Mouse (Mus musculus) retina, postnatal 7 days (tissue): ENCODE measurements around the gene Wdr59.
A peak's percentile ranks its signal among the peaks of the same experiment; 100 is the strongest.

Source experiments
- DNase-seq: peaks from one replicate; pipeline ENCODE4 v3.0.0-alpha.2; 2012; ENCODE audit warnings: low read depth, low spot score

The Wdr59 gene

GRCm38 (mm10) chr8:111521713-111522429, at the start of gene Wdr59:
TSS of gene Wdr59 (minus strand) at chr8:111522092.
- DNase-seq: peak; percentile 97

- DNase-seq: no peak
These were observed 49.8 kb upstream of the Wdr59 start for GRCm38 (mm10) chr8:111571661-111572060.

DNA sequence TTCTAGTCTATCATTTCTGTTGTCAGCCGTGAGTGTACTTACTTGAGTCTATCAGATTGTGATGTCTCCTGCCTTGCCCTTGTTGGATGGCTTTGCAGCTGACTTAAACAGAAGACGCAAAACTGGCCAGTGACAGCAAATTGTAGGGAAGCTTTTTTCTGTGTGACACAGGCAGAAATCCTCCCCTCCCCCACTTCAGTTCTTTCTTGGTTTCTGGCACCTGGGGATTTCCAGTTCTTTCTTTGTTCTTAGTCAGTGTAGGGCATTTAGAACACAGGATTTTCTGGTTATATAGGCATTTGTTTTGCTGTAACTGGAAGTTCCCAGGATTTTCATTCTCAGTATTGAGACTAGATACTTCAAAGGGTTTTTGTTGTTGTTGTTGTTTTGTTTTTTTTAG, 48.5 kb upstream of the Wdr59 start:
- DNase-seq: no peak

GRCm38 (mm10) chr8:111569926-111570325, 48.0 kb upstream of the Wdr59 start:
- DNase-seq: no peak

DNA sequence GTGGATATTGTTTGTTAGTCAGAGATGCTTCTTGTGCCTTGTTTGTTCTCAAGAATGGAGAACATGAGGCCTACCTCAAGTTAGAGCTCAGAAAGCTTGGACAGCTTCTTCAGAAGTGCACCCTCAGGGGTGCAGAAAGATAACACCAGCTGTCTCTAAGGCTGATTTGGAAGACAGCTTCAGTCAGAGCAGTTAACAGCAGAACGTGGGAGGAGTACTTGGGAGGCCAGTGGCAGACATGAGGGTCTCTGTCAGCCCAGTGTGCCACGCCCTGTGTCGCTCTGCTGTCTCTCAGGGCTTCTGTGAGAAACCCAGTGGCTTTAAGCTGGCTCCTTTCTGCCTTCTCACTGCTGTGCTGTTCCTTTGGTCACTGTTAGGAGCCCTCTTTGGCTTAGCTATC, 46.1 kb upstream of the Wdr59 start:
- DNase-seq: no peak

DNA sequence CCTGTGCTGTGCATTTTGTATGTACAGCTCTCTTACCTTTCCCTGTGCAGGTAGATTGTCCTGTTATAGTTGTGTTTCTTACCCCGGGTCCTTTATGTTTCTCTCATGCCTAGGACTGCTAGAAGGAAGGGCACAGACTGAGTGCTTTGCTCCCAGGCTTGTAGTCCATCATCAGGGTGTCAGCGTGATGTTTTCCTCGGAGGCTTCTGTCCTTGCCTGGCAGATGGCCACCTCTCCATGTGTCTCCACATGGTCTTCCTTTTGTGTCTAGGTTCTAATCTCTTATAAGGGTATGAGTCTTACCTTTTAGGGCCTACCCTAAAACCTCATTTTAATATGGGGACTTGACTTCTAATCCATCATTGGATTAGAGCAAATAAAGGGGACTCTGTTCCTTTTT, 45.7 kb upstream of the Wdr59 start:
- no peak for DNase-seq

DNA sequence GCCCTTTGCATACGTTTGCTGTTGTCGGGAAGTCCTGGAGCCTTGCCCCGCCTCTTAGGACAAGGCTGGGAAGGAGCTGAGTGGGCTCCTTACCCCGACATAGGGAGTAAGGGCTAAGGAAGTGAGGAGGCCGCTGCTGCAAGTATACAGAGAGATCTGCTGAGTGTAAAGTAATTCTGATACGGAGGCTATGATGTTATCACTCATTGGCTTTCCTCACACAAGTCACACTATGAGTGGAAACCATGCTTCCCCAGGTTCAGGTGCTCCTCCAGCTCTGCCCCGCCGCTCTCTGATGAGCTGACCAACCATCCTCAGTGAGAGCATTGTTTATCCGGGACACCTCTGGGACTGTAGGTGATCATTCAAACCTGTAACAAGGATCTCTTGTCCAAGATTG, 44.4 kb upstream of the Wdr59 start:
- no peak for DNase-seq

DNA sequence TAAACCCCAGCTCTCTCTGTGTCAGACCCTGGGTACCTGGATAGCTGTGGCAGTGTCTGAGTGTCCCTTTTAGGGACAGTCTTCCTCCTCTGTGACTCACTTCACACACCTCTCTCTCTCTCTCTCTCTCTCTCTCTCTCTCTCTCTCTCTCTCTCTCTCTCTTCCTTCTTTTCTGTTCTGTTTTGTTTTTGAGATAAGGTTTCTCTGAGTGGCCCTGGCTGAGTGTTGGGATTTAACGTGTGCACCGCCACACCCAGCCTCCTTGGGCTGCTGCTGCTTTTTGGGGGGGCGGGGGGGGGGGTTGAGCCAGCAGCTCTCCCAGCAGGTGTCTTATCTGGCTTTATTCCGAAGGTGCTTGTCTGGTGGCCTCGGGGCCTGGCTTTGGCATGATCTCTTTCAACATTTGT, 43.9 kb upstream of the Wdr59 start:
- DNase-seq: no peak

DNA sequence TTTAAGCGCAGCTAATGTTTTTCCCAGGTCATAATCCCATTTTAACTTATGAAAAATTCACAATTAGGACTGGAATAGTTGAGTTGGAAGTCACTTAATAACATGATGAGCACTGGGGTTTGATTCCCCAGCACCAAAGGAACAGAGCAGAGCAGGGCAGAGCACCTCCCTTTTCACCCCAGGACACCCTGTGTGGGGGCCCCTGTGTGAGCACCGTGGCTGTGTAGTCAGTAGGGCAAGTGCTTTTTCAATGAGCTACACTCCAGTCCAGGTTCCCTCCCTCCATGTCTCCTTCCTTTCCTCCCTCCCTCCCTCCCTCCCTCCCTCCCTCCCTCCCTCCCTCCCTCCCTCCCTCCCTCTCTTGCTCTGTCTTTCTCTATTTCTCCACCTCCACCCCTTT, 42.2 kb upstream of the Wdr59 start:
- DNase-seq: no peak

DNA sequence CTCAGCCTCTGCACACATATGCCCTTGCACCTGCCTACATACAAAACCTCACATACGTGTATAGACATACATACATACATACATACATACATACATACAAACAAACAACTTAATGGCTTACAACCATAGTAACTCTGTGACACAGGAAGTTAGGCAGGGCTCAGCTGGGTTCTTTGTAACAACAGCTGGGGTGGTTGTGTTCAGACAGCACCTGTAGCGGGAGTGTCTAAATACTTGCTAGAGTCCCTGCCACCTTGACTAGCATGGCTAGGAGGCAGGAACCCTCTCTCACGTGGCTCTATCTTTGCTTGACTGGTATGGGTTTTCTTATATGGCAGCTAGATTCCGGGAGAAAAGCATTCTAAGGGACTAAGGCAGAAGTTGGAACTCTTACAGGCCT, 41.8 kb upstream of the Wdr59 start:
- no peak for DNase-seq

- no peak for DNase-seq
These were observed 41.2 kb upstream of the Wdr59 start for GRCm38 (mm10) chr8:111563075-111563474.

- no peak for DNase-seq
These were observed 40.4 kb upstream of the Wdr59 start for GRCm38 (mm10) chr8:111562274-111562803.

DNA sequence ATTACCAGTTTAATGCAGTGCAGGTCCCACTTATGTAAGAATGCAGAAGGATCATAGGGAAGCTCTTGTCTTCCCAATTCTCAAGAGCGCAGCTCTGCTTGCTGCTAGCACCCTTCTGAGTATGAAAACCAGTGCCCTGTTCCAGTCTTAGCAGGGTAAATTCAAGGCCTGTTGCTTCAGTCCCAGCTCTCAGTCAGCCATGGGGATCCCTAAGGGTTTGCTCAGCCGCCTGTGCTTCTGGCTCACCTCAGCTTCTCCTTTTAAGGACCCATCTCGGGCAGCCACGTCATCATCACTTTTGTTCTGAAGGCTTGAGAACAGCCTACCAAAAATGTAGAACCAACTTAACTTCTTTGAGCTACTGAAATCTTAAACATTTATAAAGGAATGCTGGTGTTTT, 39.9 kb upstream of the Wdr59 start:
- DNase-seq: no peak

DNA sequence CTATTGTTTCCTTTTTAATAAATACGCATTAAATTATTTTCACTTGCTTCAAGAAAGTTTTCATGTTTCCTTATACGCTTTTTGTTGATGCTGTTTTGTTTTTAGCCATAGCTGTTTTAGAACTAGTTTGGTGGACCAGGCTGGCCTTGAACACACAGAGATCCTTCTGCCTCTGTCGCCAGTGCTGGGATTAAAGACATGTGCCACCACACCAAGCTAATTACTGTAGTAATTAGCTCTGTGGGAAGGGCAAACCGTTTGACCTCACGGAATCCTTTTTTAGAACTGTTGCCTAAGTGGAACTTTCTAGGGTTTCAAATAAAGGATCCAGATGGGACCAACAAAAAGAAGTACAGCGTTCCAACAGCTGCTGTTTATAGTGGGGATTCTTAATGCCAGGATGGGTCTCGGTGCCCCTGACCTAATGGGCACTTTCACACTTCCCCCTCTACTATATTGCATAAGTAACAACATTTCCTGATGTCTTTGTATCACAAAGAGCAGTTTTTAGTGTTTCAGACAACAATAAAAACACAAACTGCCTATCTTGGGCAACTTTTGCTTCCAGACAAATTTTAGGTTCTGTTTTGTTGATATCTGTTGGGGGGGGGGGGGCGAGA, 29.7 kb upstream of the Wdr59 start:
- no peak for DNase-seq

GRCm38 (mm10) chr8:111550002-111550870, 28.3 kb upstream of the Wdr59 start:
- DNase-seq: no peak

- DNase-seq: no peak
These were observed 26.3 kb upstream of the Wdr59 start for GRCm38 (mm10) chr8:111548201-111548600.

- DNase-seq: no peak
These were observed 25.3 kb upstream of the Wdr59 start for GRCm38 (mm10) chr8:111547144-111547543.

DNA sequence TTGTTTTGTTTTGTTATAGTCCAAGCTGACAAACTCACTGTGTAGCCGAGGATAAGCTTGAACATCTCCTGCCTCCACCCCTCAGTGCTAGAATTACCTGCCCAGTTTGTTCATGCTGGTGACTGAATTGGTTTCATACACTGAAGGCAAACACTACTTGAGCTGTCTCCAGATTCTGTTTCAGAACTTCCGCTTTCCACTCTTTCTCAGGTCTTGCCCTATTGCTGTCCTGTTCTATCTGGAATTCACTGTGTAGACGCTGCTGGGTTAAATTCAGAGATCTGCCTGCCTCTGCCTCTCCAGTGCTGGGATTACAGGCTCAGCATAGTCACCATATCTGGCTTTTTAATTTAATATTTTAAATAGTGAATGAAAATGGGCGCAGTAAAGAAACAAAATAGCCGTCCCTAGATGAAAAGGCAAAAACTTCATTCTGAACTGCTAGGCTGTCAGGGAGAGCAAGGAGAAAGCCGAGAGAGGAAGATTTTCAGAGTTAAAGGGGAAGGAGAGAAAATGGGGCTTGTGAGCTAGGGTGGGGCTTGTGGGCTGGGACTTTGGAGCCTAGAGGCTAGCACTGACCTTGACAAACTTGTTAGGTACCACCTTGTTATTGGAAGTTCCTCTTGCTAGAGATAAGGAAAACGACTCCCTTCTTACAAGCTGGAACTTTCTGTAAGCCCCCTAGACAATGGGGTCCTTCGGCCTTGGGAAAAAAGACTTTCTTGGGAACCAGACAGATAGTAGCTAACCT, 23.7 kb upstream of the Wdr59 start:
- no peak for DNase-seq

DNA sequence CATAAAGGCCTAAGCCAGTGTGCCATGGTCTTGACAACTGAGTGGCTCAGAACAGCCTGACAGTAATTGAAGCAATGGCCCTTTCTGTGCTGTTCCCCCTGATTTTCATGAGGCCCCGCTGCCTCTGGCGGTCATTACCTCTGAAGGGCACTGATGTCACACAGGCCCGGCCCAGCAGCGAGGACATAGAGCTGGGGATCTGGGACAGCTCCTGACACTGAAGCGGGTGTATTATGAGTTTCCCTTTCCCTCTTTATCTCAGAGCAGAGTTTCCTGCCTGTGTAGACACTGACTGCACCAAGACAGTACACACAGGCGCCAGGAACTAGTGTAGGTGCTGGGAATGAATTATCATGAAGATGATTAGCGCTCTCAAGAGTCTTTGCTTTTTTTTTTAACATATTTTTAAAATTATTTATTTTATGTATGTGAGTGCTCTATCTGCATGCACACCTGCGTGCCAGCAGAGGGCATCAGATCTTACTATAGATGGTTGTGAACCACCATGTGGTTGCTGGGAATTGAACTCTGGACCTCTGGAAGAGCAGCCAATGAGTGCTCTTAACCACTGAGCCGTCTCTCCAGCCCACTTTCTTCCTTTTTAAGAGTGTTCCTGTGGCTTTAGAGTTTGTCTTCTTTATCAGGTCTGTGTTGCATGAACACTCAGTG, 22.0 kb upstream of the Wdr59 start:
- DNase-seq: no peak

DNA sequence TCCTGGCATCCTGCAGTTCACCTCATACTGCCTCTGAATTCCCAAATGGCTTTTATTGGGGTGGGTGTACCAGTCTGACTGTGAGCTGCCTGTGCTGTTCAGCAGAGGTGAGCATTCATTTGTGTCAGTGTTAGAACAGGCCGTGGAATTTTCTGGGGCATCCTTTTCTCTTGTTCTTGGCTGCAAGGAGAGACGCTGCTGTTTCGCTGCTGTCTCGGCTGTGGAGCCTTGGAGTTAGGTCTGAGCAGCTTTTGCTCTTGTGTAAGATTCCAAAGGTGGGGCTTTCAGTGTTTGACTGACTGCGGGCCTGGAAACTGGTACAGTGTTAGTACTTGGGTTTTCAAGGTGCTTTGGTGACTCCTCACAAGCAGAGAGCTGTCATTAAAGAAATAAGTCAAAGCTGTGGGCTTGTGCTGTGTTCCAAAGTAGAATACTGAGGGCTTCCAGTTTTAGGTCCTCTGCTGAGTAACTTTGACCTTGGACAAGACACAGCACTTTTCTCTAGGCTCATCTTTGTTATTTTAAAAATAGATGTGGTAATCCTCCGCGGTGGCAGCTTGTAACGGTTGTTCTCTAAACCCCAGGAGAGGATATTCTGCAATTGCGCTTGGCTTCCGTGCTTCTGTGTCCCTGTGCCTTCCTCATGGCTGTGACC, 17.7 kb upstream of the Wdr59 start:
- no peak for DNase-seq

- DNase-seq: no peak
These were observed 16.3 kb upstream of the Wdr59 start for GRCm38 (mm10) chr8:111538194-111538593.
